Mouse (Mus musculus) bone marrow macrophage, adult 2 months (primary cell): ENCODE results near the gene Ccdc85c.

Experiments used
- CTCF ChIP-seq: IDR thresholded peaks from 2 replicates; pipeline ENCODE4 v1.5.1; 2012; ENCODE audit warnings: low read depth, mild to moderate bottlenecking, low read length, moderate library complexity
- POLR2A ChIP-seq: IDR thresholded peaks from 2 replicates; pipeline ENCODE4 v1.6.1; 2012; ENCODE audit warnings: mild to moderate bottlenecking, low read depth, low read length, borderline replicate concordance

- TF ChIP-seq CTCF (no peak), POLR2A (no peak)
These were observed 17.2 kb upstream of the Ccdc85c start for GRCm38 (mm10) chr12:108292419-108292818.
